Mouse (Mus musculus): ENCODE results near the gene Foxo3. TPM values are rescaled to one million over a fixed set of nuclear protein-coding genes. Genes with fewer than 3 reads are reported as not detected.

Gene Foxo3
- total RNA-seq (2023) = 10 to 100 TPM; 60.3 to 63.2 TPM

GRCm38 (mm10) chr10:42276507-42277345 lies at the start of gene Foxo3:
Gene Foxo3, minus strand, starts transcription at chr10:42276755.

Other genes starting within 250 kb of the Foxo3 start
- gene Afg1l, start 201.8 kb upstream of the Foxo3 start, total RNA-seq (2023) = 10 to 100 TPM in 1 of 2 experiments, 1 to 10 TPM in 1; 9.7 to 12.6 TPM
- 100 to 1,000 TPM; 111 to 114 TPM for gene Snx3, start 225.3 kb upstream of the Foxo3 start, total RNA-seq (2023)